Mouse (Mus musculus): ENCODE measurements around the gene Naga. TPM values are rescaled to one million over a fixed set of nuclear protein-coding genes. Genes with fewer than 3 reads are reported as not detected.

Naga gene
- total RNA-seq, 2 experiments from 2014 or later: 35.9 to 39.3 TPM

- intact Hi-C loops (cut with DNase I): no loop called here
- no peak for DNase-seq (ENCODE audit: low spot score in 2 of 2)
These were observed 2.3 kb upstream of the Naga start for GRCm38 (mm10) chr15:82341036-82341501.

GRCm38 (mm10) chr15:82340414-82341035, 1.8 kb upstream of the Naga start:
- intact Hi-C loops (cut with DNase I): no loop called here
- no peak for DNase-seq (ENCODE audit: low spot score in 2 of 2)

- DNase-seq (ENCODE audit: low spot score in 2 of 2): no peak
- intact Hi-C loops (cut with DNase I): no loop called here
These were observed 1.0 kb upstream of the Naga start for GRCm38 (mm10) chr15:82339634-82340254.

DNA sequence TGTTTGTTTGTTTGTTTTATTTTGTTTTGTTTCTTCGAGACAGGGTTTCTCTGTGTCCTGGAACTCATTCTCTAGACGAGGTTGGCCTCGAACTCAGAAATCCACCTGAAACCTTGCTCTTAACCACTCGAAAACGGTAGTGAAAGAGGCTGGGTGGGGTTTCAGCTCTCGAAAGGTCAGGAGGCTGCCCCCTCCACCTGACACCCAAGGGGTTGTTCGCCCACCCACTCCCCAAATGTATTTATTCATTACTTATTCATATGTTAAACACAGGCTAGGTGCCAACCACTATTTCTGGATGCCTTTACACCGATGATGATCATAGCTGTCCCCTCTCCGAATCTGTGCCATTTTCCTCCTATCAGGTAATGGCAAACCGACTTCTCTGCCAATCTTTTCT, 425 bp upstream of the Naga start:
- intact Hi-C loops (cut with DNase I): no loop called here

DNA sequence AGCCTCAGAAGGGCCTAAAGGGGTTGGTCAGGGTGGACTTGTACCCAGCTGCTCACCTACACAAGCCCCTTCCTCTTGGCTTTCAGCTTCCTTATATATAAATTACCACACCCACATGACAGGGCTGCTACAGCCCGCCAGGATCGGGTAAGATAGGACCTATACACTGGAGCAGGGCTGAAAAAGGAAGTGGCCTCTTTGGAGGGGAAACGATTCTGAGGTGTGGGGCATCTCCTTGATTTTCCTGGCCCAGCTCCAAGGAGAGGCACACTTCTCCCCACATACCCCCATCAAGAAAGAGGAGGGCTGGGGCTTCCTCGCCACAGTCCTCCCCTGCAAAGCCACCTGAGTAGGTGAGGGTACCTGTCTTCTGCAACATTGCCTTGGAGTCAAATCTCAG, 850 bp downstream of the Naga start:
- intact Hi-C loops (cut with DNase I): no loop called here
- DNase-seq (ENCODE audit: low spot score in 2 of 2): no peak

More for the DNA sequence above, 425 bp upstream of the Naga start:
- DNase-seq (ENCODE audit: low spot score in 2 of 2): no peak

DNA sequence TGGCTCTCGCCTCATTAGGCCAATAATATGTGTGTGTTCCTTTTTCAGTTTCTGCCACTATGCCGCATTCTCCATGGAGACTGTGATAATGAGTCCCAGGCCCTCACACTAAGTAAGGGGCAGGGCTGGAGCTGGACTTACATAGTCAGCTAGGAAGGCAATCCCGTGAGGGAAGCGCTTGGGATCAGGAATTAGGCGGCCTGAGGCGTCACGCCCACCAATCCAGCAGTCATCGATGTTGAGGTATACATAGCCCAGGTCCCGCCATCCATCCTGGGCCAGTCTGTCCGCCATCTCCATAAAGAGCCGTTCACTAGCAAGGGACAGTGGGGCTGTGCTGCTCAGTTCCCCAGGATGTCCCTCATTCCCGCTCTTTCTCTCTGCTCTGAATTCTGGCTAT, 2.1 kb downstream of the Naga start:
- intact Hi-C loops (cut with DNase I): no loop called here
- no peak for DNase-seq (ENCODE audit: low spot score in 2 of 2)

GRCm38 (mm10) chr15:82335194-82335593, 3.5 kb downstream of the Naga start:
- intact Hi-C loops (cut with DNase I): no loop called here
- no peak for DNase-seq (ENCODE audit: low spot score in 2 of 2)

- intact Hi-C loops (cut with DNase I): no loop called here
- no peak for DNase-seq (ENCODE audit: low spot score in 2 of 2)
These were observed 13.3 kb downstream of the Naga start for GRCm38 (mm10) chr15:82325382-82325781.

GRCm38 (mm10) chr15:82322195-82322594, 16.5 kb downstream of the Naga start:
- no peak for DNase-seq (ENCODE audit: low spot score in 2 of 2)
- intact Hi-C loops (cut with DNase I): no loop called here

DNA sequence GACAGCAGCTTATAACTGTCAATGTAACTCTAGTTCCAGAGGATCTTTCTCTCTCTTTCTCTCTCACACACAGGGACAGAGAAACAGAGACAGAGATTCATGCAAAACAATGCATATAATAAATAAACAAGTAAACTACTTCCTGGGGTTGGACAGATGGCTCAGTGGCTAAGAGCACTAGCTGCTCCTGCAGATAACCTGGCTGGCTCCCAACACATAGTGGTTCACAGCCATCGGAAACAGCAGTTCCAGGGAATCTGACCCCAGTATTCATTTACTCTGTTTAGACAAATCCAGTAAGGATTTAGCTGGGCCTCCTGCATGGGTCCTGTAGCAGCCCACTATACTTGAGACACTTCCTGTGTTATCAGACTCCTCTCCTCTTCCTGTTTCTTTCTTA, 19.1 kb downstream of the Naga start:
- intact Hi-C loops (cut with DNase I): no loop called here
- no peak for DNase-seq (ENCODE audit: low spot score in 2 of 2)

- intact Hi-C loops (cut with DNase I): no loop called here
These were observed 20.9 kb downstream of the Naga start for GRCm38 (mm10) chr15:82317839-82318238.

DNA sequence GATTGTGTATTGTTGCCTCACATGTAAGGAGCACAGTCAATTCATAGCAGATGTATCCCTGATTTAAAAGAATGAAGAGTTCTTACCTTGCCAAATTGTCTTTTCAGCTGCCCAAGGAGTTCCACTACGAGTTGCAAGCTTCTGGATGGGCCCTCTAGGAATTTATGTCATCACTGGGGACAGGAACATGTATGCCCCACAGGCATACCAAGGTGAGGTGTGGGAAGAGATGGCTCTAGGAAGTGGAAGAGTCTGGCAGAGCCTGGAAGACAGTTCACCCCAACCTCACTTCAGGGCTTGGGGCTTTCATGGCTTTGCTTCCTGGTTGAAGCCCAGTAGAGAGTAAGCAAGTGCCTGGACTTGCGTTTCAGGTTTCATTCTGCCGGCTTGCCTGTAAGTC, 30.3 kb downstream of the Naga start:
- intact Hi-C loops (cut with DNase I): no loop called here

More at GRCm38 (mm10) chr15:82317839-82318238, 20.9 kb downstream of the Naga start:
- DNase-seq (ENCODE audit: low spot score in 2 of 2): no peak

DNA sequence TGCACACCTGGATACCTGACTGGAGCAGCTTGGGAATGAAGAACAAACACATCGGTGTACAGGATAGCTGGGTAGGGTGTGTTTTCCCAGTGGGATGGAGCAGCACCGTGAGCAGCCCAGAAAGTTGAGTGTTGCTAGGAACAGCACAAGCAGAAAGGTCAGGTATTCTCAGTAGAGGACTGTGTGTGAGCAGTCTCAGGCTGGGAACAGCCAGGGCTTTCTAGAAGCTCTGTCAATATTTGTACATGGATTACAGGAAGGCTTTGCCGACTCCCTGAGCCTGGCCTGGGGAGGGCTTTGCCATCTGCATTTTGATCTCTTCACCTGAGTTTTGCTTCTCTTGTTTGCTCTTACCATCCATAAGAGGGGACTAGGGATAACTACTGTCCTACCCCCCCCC, 31.6 kb downstream of the Naga start:
- intact Hi-C loops (cut with DNase I): no loop called here
- DNase-seq (ENCODE audit: low spot score in 2 of 2): no peak

More for the DNA sequence above, 30.3 kb downstream of the Naga start:
- DNase-seq (ENCODE audit: low spot score in 2 of 2): no peak

DNA sequence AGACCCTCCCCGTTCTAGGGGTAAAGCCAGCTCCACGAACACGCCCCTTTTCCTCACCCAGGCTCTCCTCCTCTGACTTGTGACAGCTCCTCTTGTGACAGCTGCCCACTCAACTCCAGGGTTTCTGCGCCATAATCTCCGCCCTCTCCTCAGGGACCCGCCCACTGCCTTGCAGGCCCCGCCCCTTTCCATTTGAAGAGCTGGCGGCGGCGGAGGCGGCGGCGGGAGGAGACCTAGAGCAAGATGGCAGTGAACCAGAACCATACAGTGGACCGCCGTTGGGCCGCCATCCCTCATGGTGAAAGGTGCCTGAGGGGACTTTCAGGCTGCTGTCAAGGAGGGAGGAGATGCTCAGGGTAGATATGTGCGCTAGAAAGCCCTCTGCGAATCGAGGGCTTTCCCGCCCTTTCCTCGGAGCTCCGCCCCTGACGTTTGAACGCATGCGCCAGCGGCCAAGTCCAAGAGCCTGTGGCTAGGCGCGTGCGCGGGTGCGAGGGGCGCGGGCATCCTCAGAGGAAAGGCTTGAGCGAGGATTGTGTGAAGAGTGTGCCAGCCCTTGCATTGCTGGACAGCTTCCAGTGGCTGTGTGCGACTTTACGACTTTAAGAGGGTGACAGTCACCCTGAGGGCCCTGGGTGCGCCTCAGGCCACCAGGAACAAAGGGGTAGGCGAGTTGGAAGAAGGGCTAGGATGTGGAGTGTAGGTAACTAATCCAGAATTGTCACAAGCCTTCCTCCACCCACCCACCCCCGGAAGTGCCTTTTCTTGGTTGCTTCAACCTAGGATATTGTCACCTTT, 39.8 kb downstream of the Naga start, which contains the start of gene Wbp2nl:
Gene Wbp2nl, plus strand, starts transcription at position 191 of the 798 bp plus-strand sequence.
- intact Hi-C loops (cut with DNase I): no loop called here
- no peak for DNase-seq (ENCODE audit: low spot score in 2 of 2)

DNA sequence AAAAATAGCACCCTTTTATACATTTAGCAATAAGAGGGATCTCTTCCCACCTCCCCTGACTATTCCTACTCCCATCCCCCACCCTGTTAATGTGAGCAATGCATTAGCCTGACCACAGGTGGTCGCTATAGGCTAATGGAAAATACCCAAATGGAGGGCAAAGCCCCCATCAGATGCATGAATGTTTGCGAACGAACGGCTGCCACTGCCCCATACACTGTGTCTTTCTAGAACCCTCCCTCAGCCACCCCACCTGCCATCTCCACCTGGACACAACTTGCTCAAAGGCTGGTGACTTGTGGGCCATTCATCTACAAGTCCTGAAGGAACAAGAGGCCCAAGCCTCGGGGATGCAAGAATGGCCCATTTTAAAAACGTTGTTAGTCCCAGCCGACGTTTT, 44.7 kb downstream of the Naga start:
- intact Hi-C loops (cut with DNase I): no loop called here
- no peak for DNase-seq (ENCODE audit: low spot score in 2 of 2)

DNA sequence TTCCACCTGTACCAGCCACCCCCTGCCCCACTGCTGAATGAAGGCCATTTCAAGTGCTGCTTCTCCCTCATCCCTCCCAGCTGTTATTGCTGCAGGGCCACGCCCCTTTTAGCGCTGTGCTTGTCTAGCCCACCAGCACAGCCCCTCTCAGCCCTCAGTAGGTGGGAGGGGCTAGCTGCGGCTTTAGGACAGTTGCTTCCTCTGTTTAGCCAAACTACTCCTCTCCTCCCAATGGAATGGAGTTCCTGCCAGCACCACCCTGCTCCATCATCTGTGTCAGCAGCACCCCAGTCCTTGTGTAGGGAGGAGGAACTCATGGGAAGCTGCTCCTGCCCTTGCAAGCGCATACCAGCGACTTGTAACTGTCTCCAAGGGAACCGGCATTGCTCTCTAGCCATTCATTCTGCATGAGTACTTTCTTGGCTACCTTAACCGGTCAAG, 45.4 kb downstream of the Naga start:
- DNase-seq (ENCODE audit: low spot score in 2 of 2): no peak
- intact Hi-C loops (cut with DNase I): no loop called here

DNA sequence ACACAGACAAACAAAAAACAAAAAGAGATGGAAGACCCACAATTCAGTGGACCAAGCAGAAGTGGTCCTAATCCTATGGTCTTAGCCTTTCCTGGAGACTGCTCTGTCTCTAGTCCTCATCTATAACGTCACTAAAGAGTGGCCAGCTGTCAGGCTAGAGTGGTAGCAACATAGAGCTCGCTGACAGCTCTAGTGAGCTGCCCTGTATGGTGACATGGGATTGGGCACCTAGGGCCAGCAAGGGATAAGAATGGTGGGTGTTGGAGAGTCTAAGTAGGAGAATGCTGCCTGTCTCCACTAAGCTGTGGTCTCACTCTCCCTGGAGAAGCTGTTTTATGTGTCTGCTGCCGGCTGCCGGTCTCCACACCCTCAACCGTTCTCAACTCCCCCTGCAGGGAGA, 45.9 kb downstream of the Naga start:
- intact Hi-C loops (cut with DNase I): no loop called here
- no peak for DNase-seq (ENCODE audit: low spot score in 2 of 2)

DNA sequence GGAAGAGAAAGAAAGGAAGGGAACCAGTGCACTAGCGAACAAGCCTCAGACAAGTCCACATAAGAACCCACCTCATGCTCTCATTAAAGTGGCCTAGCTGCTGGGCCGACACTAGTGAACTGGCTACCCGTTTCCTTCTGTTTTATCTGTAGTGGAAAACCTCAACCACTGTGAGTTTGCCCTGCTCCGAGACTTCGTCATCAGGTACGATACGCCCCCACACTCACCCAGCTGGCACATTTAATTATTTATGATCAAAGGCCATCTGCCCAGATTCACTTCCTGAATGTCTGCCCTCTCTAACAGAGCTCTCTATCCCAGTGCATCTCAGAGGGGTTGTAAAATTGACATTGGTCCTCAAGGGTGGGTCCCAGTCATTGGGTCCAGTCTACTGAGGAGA, 48.5 kb downstream of the Naga start:
- DNase-seq (ENCODE audit: low spot score in 2 of 2): no peak
- intact Hi-C loops (cut with DNase I): no loop called here

- DNase-seq (ENCODE audit: low spot score in 2 of 2): no peak
- intact Hi-C loops (cut with DNase I): no loop called here
These were observed 52.6 kb downstream of the Naga start for GRCm38 (mm10) chr15:82286157-82286556.

GRCm38 (mm10) chr15:82280638-82281037, 58.1 kb downstream of the Naga start:
- DNase-seq (ENCODE audit: low spot score in 2 of 2): no peak
- intact Hi-C loops (cut with DNase I): no loop called here
